Mouse (Mus musculus) T-cell, adult 2 months (primary cell): ENCODE measurements around the gene Coasy.

Source experiments
- DNase-seq: peaks from one replicate; pipeline ENCODE4 v3.0.0; 2022; ENCODE audit warnings: low spot score

The Coasy gene

DNA sequence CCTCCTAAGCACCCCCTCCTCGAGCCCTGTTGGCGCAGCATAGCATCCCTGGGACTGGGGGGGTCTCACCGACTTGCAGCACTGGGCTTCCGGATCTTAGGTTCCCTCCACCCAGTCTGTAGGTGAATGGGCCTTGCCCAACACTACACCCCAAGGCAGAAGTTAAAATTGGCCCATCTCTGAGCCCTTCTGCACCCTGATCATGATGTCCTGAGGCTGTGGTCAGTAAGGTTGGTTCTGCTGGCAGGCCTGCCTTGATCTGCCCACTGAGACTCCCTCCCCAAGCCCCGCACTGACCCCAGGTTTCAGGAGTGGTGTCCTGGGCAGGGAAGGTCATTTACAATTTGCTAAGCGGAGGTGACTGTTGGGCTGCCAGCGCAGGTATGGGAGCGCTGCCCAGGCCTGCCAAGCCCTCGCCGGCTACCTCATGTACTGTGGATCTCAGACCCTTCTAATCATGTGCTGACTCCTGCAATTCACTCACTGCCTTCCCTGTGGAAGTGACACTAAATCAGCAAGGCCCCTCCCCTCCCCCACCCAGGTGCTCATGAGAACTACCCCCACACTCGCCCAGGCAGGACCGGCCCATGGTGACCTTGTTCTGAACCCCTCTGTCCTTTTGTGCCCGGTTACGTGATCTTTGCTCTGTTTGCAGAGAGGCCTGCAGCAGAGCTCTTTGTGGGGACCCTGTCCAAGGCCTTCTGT lies 19.2 kb upstream of the Coasy start:
- DNase-seq = no peak

DNA sequence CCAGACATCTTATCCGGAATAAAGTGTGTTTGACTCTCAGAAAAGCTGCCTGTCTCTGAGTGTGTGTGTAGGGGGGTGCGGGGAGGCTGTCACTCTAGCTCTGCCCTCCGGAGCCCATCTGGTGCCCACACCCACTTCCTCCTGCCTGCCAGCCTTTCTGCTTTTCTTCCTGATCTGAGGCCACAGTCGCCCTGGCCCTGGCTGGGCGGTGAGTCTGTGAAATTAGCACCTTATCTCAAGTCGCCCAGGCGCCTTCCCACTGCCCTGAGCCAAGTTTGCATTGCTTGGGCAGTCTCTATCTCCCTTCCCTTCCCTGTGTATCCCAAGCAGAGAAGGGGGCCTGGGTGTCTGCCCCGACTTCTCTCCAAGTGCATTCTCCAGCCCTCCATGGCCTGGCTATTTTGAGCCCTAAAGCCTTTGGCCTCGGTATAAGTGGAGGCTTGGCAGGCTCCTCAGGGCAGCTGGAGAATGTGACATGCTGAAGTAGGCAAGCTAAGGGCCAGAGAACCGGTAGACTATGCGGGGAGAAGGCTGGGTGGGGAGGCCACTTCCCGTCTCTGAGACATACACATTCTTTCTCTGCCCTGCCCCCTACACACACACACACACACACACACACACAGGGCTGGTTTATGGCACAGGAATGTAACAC lies 18.6 kb upstream of the Coasy start:
- peak; percentile 66 for DNase-seq

DNA sequence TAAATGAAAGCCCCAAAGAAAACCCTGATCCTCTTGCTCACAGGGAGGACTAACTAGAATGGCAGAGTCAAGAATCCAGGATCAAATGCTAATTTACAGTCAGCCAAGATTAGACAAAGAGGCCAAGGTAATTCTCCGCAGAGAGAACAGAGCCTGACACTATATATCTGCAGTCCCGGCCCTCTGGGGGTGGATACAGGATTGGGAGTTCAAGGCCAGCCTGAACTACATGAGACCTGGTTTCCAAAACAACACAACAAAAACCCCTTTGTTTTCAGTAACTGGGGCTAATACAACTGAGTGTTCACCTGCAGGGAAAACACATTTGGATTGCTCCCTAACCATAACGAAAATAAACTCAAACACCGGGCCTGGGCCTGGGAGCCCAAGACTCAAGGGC lies 17.9 kb upstream of the Coasy start:
- no peak for DNase-seq

DNA sequence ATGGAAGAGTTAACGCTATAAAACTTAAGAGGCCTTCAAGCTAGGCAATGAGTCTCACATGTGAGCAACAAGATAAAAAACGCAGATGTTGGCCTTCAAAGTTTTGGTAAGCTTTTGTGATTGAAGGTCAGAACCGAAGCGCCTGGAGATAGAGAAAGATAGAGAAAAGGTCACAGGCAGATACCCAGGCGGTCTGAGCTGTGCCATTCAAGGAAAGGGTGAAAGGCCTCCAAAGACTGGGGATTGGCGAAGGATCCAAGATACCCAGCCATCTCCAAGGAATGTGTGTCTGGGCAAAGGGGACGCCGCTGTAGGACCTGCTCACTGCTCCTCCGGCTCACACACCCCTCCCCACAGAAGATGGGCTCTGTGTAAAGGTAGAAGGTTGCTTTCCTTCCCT lies 17.4 kb upstream of the Coasy start:
- no peak for DNase-seq

DNA sequence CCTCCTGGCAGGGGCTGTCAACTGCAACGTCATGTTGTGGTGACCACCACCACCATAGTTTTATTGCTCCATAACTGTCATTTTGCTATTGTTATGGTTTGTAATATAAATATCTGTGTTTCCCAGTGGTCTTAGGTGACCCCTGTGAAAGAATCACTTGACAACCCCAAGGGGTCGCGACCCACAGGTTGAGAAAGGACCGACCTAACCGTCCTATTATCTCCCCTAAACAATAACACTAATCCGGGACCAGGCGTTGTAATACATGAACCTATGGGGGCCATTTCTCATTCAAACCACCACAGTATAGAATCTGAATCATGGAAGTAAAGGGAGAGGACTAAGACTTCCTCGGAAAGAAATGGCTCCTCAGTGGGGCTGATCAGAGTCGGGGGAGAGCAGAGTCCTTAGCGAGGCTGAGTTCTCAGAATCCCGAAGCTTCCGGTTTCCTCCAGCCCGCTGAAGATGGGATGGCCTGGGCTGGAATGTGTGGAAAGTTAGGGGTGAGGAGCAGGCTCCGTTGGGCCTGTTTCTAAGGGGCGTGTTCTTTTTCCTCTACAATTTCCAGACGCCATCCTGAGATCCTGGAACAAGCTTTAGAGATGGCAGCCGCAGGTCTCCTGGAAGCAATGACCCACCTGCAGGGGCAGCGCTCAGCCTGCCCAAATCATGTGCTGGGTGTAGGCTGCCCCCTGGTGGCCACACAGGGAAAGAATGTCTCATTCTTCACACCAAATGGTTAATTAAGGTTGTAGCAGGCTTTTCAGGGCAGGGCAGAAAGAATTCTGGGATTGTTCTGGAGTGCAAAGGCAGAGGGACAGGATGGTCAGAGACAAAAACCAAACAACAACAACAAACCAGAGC lies 15.6 kb upstream of the Coasy start:
- DNase-seq = peak; percentile 77

DNA sequence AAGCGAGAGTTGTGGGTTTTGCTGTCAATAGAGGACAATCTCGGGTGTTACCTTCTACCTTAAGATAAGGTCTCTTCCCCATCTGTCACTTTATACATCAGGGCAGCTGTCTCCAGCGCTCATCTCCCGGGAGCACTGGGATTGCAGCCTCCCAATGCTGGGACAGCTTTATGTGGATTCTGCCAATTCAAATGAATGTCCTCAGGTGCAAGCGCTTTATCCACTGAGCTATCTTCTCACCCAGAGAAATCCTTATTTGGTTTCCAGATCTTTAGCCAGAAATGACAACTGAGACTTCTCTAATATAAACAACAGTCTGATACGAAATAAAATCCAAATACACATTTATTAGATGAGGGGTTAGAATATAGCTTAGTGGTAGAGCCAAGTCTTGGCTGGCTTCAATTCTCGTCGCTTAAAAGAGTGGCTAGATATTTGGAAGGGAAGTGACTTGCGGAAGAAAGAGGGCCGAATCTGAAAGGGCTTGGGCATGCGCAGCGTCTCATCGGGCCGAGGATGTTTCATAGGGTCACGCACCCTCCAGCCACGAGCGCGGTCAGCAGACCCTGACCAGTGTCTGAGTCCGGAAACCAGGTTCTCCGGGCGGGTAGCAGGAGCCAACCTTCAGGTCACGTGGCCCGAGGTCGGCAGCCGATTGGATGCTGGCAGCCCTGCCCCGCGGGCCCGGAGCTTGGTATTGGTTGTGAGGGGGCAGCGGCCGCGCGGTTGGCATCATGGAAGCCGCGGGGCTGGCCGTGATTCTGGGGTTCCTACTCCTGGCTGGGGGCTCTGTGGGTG lies 12.8 kb upstream of the Coasy start, which contains the start of gene Naglu:
TSS of gene Naglu (plus strand) at position 622 of the 798 bp plus-strand sequence.
- peak; percentile 88 for DNase-seq

DNA sequence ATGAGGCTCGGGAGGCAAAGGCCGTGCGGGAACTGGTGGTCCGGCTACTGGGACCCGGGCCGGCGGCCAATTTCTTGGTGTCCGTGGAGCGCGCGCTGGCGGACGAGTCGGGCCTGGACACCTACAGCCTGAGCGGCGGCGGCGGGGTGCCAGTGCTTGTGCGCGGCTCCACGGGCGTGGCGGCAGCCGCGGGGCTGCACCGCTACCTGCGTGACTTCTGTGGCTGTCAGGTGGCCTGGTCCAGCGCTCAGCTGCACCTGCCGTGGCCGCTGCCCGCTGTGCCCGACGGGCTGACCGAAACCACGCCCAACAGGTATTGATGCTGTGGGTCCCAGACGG lies 12.2 kb upstream of the Coasy start:
- no peak for DNase-seq

DNA sequence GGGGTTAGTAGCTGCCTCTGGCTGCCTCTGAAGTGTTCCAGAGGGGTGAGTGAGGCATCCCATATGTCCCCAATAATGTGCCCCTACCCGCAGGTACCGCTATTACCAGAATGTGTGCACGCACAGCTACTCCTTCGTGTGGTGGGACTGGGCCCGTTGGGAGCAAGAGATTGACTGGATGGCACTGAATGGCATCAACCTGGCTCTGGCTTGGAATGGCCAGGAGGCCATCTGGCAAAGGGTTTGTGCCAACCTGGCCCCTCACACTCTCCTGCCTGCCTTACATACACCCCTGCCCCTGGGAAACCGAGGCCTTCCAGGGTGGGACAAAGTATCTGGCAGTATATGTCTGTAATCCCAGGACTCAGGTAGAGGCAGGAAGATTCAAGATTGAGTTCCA lies 11.4 kb upstream of the Coasy start:
- DNase-seq = no peak

DNA sequence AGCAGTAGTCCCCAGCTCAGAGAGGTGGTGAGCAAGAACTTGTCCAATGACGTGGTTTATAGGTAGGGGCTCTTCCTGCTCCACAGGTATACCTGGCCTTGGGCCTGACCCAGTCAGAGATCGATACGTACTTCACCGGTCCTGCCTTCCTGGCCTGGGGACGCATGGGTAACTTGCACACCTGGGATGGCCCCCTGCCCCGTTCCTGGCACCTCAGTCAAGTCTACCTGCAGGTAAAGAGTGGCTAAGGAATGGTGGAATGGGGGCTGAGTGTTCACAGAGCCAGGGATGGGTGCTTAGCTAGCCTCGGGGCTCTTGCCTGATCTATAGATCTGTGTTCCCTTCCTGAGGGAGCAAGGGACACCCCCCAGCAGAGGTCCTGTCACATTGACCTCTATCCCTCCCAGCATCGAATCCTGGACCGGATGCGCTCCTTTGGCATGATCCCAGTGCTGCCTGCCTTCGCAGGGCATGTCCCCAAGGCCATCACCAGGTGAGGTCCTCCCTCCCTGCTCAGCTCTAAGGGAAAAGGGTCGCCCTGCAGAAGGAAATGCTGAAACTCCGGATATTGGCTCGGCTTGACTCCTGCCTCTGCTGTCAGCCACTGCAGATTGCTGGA lies 10.4 kb upstream of the Coasy start:
- no peak for DNase-seq

DNA sequence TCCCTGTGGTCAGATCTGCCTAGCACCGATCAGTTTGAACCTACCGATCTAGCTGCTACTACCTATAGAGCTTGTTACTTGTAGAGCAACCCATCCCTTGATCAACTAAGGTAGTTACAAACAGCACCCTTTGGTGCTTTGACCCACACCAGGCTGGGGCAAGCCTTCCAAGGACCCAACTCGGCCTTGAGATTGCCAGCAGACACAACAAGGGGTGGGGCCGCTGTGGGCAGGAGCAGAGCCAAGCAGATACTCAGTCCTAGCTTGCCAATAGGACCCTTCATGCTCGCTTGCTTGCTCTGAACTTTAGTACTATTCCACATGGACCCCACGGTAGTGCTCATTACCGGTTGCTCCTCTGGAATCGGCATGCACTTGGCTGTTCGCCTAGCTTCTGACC lies 4.2 kb upstream of the Coasy start, which contains the start of gene Hsd17b1:
TSS of gene Hsd17b1 (plus strand) at position 291 of the 400 bp plus-strand sequence.
- DNase-seq = no peak

DNA sequence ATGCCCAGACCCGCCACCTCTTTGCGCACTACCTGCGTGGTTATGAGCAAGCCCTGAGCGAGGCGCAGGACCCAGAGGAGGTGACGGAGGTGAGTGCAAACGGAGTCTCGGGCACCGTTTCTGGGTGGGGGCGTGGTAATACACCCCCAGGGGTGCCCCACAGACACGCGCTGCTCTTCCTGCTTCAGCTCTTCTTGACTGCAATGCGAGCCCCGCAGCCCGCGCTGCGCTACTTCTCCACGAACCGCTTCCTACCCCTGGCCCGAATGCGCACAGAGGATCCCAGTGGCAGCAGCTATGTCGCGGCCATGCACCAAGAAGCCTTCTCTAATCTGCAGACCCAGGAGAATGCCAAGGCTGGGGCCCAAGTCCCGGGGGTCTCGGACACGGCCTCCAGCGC lies 2.6 kb upstream of the Coasy start:
- DNase-seq = peak; percentile 44

DNA sequence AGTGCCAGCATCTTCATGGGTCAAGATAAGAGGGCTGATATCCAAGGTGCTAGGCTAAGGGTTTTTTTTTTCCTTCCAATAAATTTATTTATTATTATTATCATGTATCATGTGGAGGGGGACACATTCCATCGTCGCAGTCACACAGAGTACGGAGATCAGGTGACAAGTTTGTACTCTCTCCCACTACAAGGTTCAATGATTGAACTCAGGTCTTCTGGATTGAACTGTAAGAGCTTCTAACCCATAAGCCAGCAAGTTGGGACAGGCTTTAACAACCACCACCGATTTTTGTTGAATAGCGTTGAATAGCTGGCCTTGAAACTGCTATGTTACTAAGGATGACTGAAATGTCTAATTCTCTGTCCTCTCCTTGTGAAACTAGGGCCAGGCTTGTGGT lies 1.9 kb upstream of the Coasy start:
- DNase-seq = no peak

DNA sequence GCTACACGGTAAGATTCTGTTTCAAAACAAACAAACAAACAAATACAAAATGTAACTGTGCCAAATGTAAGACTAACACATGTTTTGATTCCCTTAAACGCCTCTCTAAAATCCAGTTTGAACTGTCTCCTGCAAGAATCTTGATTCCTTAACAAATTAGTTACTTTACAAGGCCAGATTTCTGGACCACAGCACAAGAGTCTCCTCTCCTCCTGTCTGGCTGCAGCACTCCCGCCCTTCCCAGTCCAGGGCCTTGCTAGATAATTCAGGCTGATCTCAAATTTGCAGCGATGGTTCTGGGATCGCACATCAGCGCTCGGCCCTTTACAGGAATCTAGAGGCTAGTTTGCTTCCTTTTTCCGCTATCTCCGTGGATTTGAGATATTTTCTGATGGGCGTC lies 706 bp upstream of the Coasy start:
- no peak for DNase-seq

DNA sequence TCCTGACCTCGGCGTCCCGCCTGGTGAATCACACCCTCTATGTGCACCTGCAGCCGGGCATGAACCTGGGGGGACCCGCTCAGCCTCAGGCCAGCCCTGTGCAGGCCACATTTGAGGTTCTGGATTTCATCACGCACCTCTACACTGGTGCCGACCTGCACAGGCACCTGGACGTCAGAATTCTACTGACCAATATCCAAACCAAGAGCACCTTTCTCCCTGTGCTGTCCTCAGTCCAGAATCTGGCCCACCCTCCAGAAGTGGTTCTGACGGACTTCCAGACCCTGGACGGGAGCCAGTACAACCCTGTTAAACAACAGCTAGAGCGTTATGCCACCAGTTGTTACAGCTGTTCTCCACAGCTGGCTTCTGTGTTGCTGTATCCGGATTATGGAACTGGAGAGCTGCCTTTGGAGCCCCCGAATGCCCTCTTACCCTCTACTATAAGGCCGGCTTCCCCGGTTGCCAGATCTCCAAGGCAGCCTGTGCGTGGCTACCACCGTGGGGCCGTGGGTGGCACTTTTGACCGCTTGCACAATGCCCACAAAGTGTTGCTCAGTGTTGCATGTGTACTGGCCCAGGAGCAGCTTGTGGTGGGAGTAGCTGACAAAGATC lies 825 bp downstream of the Coasy start:
- DNase-seq = no peak

DNA sequence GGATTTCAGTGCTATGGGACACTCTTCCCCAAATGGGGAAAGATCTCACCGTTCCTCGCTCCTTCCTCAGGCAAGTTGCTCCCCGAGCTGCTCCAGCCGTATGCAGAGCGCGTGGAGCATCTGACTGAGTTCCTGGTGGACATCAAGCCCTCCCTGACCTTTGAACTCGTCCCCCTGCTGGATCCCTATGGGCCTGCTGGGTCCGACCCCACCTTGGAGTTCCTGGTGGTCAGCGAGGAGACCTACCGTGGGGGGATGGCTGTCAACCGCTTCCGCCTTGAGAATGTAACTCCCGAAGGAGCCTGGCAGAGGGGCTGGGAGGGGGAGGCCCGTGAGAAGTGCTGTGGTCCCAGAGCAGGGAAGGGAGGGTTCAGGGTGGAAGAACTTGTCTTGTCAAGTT lies 1.9 kb downstream of the Coasy start:
- no peak for DNase-seq

DNA sequence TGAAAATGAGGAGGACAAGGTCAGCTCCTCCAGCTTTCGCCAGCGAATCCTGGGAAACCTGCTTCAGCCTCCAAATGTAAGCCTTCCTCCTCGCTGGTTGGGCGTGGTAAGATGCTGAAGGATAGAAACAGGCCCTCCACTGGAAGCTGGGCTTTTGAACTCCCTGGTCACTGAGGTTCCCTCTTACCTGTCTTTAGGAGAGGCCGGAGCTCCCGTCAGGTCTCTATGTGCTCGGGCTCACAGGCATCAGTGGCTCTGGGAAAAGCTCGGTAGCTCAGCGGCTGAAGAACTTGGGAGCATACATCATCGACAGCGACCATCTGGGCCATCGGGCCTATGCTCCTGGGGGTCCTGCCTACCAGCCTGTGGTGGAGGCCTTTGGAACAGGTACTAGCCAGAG lies 2.4 kb downstream of the Coasy start:
- no peak for DNase-seq

DNA sequence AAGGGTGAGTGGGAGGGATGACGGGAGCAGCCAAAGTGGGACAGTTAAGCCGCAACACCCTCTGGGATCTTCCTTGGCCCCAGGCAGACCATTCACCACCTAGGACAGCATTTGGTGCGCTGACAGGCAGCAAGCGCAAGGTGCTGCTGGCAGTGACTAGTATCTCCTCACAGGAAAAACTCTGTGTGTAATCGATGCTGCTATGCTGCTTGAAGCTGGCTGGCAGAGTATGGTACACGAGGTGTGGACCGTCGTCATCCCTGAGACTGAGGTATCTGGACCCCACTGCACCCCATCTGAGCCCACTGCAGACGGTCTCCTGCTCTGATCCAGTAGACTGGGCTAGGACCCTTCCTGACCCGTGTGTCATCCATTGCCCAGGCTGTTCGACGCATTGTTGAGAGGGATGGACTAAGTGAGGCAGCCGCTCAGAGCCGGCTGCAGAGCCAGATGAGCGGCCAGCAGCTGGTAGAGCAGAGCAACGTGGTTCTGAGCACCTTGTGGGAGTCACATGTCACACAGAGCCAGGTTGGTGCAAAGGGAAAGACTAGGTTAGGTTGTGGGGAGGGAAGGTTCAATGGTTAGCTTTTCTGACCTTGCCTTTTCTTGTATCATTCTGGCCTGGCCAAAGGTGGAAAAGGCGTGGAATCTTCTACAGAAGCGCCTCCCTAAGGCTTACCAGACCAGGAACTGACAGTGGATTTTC lies 3.4 kb downstream of the Coasy start:
- no peak for DNase-seq

DNA sequence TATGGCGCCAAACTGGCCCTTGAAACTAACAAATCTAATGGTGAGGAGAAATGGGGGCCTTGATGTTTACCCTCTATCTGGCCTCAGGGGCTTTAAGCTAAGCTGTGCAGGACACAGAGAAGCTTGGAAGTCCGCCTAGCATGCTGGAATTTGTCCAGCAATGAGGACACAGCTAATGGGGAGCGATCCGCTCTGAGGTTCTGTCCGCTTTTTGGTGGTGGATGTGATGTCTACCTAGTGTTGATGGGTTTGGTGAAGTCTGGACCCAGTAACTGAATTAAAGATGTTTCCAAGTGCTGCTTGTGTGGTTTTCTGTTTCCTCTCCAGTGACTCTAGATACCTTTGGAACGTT lies 3.9 kb downstream of the Coasy start:
- DNase-seq = no peak

DNA sequence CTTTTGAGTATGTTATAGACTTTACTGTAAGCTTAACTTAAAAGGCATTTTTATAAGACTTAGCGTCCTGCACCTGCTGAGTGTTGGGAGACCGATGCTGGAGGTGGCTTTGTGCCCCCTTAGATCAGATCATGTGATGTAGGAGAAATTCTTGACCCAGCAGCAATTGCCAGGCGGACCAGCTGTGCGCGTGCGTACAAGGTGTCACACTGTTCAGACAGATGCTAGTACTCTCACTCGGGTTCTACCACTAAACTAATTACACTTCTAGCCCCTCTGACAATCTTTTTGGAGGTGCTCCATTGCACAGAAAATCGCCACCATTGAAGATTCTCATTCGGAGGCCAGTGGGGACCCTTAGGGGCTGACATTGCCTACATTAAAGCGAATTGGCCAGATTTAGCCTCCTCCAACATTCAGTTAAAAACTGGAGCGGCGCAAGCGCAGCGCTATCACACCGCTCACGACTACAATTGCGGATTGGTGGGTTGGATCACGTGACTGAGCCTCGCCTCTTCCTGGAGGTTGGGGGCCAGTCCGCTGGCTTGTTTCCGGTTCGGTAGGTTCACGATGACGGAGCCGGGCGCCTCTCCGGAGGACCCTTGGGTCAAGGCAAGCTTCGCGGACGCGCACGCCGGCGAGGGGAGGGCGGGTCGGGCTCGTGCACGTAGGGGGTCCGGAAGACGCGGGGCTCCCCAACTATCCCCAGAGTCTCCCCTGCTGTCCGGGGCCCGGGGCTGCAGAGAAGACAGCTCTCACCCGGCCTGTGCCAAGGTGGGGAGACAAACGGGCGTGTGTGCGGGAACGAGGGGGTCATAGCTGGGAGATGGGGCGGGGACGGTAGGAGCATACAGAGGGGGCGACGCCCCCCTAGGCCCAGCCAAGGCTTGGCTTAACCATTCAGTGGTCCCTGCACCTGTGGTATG lies 4.7 kb downstream of the Coasy start, which contains the start of gene Mlx:
TSS of gene Mlx (plus strand) at position 522 of the 926 bp plus-strand sequence.
- DNase-seq = peak; percentile 87

DNA sequence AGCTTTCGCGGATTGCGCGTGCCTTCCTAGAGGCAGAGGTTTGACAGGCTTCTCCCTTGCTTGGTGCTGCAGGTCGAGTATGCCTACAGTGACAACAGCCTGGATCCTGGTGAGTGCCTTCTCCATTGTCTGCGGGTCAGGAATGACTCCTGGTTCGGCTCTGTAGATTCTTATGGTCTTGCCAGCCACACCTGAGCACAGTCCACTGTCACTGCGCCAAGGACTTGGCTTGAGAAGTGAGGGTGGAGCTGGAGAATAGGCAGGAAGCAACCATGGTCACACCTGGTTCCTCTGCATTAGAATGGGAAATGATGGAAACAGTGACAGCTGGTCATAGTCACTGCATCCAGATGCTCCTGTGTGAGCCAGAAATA lies 5.3 kb downstream of the Coasy start:
- DNase-seq = no peak
